Mouse (Mus musculus): Measurements from ENCODE around the gene Zfp324.
A peak's percentile ranks its signal among the peaks of the same experiment; 100 is the strongest.
"Not testable (repeated sequence)": the region's sequence is repeated elsewhere in the genome, so short reads cannot be mapped to it uniquely, and the experiment has no call there.

Gene Zfp324

DNA sequence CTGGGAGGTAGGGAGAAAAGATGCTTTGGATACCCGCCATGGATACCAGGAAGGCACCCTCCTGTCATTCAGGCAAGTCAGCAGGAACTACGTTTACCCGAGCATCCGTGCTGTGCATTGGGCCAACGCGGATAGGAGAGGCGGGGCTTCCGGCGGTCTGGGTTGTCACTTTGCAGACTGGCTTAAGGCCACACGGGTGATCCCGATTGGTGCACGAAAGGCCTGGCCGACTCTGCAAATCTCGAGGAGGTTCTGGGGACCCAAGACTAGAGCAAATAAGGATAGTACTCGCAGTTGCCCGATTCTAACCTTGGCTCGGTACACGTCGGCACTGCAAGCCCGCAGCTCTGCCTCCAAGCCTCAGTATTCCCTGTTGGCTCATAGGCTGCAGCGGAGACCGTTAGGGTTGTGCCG is at the start of gene Zfp324:
Zfp324 (plus strand) TSS at position 161 of the 414 bp plus-strand sequence.
- peak; percentile 89 for DNase-seq

DNA sequence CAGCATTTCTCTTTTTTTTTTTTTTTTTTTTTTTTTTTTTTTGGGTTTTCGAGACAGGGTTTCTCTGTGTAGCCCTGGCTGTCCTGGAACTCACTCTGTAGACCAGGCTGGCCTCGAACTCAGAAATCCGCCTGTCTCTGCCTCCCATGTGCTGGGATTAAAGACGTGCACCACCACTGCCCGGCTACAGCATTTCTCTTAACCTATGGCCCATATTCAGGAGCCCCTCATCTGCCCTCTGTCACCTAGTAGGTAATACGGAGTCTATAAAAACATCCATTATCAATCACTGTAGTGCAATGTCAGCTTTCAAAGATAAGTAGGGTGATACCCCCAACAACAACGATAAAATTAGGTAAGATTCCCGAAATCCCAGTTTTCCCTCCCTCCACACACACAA is 45.1 kb upstream of the Zfp324 start:
- DNase-seq = not testable (repeated sequence)

- DNase-seq = no peak
These were observed 44.3 kb upstream of the Zfp324 start for GRCm38 (mm10) chr7:12921318-12921704.

DNA sequence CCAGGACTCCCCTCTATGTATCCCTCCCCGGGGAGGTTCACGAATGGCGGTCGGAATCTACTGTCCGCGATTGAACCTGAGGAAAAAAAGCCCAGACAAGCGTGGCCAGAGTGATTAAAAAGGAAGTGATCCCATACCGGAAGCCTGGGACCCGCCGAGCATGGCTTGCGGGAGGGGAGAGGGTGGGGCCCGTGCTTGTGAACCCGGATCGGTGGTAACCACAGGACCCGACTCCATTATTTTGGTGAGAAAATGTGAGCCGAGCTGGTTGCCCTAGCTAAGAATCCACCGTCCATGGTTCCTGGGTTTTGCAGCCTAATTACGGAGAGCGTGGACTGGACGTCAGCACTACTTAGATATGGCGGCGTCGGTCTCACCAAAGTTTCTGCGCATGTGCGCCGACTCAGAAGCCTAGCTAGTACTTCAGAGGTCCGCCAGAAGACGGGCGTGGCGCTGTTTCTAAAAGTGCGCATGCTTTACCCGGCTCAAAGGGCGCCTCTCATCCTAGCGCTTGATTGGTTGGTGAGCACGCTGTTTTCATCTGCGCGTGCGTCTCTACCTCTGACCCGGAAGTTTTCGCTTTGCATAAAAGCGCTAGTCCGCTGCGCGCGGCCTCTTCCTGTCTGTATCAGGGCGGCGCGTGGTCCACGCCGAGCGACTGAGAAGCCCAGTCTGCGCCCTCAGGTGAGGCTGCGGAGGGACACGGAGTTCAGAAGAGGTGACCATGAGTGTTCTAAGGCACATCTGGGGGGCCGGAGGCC is 43.8 kb upstream of the Zfp324 start, which contains the start of gene Rps5:
Rps5 (plus strand) TSS at position 586 of the 761 bp plus-strand sequence.
- DNase-seq = peak; percentile 98

DNA sequence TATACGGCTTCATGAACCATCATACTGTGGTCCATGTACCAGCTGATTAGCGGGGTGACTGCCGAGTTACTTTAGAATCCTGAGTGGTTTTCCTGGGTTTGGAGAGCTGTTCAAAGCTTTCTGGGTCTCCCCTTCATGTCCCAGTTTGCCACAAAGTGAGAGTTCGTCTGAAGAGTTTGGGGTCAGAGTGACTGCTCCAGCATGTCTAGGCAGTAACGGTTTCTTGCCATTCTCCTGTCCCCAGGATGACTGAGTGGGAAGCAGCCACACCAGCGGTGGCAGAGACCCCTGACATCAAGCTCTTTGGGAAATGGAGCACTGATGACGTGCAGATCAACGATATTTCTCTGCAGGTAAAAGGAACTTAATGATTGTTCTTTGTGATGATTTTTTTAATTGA is 42.9 kb upstream of the Zfp324 start:
- DNase-seq = no peak

- DNase-seq = no peak
These were observed 39.3 kb upstream of the Zfp324 start for GRCm38 (mm10) chr7:12926316-12926715.

DNA sequence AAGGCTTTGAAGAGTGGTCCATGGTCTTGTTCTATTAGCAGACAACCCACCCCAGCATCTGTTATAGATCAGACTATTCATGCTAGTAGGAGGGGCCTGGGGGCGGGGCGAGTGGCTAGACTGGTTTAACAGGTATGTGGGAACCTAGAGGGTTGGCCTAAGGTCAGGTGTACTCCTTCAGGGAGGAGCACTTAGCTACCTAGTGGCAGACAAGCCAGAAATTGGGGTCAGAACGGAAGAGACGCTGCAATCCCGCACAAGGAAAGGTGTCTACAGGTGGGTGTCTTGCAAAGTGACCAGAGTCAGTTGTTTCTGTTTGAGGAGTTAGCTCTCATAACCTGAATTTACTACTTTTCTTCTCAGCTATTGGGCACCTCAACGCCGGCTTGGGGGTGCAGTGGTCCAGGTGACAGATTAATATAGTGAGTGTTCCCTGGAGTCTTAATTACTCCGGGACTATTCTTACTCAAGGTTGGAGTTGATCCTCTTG is 38.4 kb upstream of the Zfp324 start, which contains the start of gene Rnf225:
Rnf225 (plus strand) TSS at position 226 of the 490 bp plus-strand sequence.
- DNase-seq = no peak

DNA sequence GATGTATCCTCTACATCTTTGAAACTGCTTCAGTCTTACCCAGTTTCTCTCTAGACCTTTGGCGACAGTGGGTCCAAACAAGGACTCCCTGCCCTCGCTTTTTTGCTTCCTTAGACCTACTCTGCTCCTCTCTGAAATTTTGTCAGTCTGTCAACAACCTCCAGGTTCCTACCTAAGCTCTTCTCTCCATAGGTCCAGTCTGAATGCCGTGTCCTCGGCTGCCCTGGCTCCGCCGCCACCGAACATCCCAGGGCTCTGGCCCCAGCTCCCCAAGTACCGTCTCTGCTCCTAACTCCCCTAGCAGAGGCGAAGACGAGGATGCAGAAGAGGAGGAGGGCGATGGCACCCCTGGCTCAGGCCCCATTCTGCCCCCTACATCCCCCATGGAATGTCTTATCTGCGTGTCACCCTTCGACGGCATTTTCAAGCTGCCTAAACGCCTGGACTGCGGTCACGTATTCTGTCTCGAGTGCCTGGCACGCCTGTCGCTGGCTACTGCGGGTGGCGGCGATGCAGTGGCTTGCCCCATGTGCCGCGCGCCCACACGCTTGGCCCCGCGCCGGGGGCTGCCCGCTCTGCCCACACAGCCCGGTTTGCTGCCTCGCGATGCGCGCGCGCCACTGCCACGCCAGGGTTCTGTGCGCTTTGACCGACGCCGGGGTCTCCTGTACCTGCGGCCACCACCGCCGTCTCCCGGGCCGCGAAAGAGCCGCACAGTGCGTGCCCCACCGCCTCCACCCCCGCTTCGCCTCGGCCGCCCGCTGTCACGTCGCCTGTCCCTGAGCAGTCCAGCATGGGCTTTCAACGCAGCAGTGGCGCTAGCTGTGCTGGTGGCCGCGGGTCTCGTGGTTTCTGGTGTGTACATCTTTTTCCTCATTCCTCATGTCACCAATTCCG is 37.7 kb upstream of the Zfp324 start:
- no peak for DNase-seq

GRCm38 (mm10) chr7:12933615-12934140 is 32.0 kb upstream of the Zfp324 start:
- DNase-seq = no peak

GRCm38 (mm10) chr7:12934808-12935207 is 30.8 kb upstream of the Zfp324 start:
- DNase-seq = no peak

DNA sequence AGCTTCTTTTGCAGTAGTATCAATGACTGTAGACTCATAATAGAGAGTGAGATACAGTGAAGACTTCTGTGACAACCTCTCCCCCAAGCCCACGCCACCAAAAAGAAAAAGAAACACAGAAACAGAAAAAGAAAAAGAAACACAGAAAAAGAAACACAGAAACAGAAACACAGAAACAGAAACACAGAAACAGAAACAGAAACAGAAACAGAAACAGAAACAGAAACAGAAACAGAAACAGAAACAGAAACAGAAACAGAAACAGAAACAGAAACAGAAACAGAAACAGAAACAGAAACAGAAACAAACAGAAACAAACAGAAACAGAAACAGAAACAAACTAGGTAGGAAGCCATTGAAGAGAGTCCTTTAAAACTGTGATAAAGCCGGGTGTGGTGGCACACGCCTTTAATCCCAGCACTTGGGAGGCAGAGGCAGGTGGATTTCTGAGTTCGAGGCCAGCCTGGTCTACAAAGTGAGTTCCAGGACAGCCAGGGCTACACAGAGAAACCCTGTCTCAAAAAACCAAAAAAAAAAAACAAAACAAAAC is 28.3 kb upstream of the Zfp324 start:
- not testable (repeated sequence) for DNase-seq

DNA sequence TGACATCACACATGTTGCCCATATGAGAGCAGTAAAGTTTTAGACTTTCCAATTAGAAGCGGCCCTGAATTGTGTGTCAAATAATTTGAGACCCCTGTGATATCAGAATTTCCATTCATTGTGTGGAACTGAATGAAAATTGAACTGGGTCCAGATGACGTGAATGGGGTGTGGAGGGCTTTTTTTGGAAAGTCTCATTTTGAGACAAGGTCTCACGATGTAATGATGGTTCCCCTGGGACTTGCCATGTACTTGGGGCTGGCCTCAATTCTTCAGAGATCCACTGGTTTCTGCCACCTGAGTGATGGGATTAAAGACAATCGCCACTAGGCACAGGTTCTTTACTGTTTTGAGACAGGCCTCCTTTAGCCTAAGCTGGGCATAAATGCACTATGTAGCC is 25.0 kb upstream of the Zfp324 start:
- DNase-seq = no peak

DNA sequence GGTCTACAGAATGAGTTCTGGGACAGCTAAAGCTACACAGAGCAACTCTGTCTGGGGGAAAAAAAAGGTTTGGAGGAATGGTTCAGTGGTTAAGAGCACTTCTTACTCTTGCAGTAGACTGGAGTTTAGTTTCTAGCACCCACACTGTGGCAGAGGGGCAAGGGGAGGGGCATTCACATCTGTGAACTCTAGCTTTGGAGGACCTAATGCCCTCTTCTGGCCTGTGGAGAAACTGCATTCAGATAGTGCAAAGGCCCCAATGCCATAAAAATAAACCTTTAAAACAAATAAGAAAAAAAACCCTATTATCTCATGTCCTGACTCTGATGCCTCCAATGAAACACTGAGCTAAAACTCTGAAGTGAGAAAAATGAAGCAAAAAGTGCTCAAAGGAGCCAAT is 22.1 kb upstream of the Zfp324 start:
- DNase-seq = peak; percentile 47

DNA sequence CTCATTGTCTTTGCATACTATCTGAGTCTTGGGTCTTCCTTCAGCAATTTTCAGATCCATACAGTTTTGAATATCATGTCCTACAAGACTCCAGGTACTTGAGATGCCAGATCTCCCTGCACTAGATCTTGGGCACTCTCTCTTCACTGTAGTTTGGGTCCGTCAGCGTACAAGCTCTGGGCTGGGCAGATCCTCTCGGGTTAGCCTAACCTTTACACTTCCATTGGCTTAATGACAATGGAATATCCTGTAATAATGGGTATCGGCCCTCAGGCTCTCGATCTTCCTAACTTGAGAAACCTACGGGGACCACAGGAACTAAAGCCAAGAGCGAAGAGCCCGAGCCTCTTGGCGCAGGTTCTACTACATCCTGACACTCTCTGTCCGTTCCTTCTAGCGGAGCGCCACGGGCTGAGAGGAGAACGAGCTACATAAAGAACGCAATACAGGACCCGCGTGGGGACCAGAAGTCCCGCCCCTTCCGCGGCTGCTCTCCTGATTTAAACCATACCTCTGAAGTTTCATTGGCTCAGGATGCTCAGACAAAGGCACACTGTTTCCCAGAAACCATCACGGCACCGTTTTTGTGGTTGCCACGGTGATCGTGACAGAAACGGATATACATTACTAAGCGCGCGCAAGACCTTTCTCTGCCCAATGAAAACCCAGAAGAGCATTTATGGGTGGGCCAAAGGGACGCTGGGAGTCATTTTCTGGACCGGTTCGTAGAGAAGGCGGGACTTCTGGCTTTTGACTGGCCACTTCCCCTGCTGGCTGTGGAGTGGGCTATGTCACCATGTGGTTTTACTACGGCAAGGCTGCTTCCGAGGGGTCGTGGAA is 16.4 kb upstream of the Zfp324 start:
- DNase-seq = peak; percentile 92

GRCm38 (mm10) chr7:12949872-12950229 is 15.8 kb upstream of the Zfp324 start:
- DNase-seq = no peak

- no peak for DNase-seq
These were observed 10.7 kb upstream of the Zfp324 start for GRCm38 (mm10) chr7:12954896-12955295.

- DNase-seq = no peak
These were observed 8.1 kb upstream of the Zfp324 start for GRCm38 (mm10) chr7:12957511-12957910.

- no peak for DNase-seq
These were observed 6.7 kb upstream of the Zfp324 start for GRCm38 (mm10) chr7:12958948-12959347.

- DNase-seq = no peak
These were observed 5.9 kb upstream of the Zfp324 start for GRCm38 (mm10) chr7:12959718-12960117.

DNA sequence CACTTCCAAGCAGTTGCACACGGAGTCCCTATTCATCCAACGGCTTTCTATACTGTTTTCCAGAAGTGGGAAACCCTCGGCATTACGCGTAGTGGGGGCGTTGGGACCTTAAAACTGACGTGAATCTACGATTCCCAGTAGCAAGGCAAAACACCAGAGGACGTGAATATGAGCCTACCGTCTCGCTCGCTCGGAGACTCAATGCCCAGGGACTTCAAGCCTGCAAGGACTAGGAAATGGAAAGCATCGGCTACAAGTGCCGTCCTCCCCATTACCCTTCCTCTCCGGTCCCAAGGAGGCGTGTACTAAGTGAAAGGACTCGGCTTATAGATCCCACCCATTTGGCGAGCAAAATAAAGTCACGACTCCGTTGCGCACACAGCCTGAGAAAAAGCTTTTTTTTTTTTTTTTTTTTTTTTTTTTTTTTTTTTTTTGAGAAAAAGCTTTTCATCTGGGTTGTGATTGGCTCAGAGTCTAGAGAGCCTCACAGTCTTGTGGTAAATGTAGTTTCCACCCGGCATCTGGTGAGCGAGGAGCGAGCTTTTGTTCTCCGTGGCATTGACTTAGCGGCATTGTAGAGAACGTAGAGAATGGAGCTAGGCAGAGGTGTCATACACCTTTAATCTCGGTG is 4.0 kb upstream of the Zfp324 start:
- DNase-seq = peak; percentile 75

DNA sequence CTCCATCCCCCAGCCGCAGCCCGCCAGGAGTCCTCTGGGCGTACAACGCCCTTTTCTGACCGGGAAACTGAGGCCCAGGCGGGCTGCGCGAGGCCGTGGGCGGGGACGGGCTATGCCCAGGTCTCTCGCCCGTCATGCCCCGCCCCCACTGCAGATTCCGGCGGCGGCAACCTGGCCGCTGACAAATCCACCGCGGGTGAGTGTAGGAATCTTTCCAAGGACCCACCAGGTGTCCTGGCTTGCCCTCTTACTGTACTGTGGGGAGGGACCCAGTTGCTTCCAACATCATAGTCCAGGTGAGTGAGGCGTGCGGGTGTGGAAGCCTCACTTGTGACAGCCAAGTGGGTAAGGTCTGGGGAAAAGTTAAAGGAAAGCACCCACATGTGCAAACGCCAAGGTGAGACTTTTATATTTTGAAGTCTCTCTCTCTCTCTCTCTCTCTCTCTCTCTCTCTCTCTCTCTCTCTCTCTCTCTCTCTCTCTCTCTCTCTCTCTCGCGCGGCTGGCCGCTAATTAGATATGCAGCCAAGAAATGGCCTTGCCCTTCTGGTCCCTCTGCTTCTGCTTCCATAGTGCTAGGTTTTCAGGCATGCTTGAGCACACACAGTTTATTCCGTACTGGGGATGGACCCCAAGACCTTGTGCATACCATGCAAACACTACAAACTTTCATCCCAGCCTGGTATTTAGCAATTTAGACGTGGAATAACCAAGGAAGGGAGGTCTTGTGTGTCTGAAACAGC is 637 bp downstream of the Zfp324 start:
- DNase-seq = peak; percentile 73
